Mouse (Mus musculus) skeletal muscle tissue, adult 2 months (tissue): ENCODE results near the gene Dnm3.

Experiments
- DNase-seq: peaks from one replicate; pipeline ENCODE4 v3.0.0-alpha.2; 2012; ENCODE audit warnings: low read depth, low spot score

Dnm3 gene

GRCm38 (mm10) chr1:162076581-162077001 lies 401.2 kb downstream of the Dnm3 start:
- DNase-seq, result no peak

- DNase-seq, result no peak
Measured at GRCm38 (mm10) chr1:162075831-162076230, 402.0 kb downstream of the Dnm3 start.

- no peak for DNase-seq
Measured at GRCm38 (mm10) chr1:162075416-162075815, 402.4 kb downstream of the Dnm3 start.

- no peak for DNase-seq
Measured at GRCm38 (mm10) chr1:162074626-162075410, 403.0 kb downstream of the Dnm3 start.

DNA sequence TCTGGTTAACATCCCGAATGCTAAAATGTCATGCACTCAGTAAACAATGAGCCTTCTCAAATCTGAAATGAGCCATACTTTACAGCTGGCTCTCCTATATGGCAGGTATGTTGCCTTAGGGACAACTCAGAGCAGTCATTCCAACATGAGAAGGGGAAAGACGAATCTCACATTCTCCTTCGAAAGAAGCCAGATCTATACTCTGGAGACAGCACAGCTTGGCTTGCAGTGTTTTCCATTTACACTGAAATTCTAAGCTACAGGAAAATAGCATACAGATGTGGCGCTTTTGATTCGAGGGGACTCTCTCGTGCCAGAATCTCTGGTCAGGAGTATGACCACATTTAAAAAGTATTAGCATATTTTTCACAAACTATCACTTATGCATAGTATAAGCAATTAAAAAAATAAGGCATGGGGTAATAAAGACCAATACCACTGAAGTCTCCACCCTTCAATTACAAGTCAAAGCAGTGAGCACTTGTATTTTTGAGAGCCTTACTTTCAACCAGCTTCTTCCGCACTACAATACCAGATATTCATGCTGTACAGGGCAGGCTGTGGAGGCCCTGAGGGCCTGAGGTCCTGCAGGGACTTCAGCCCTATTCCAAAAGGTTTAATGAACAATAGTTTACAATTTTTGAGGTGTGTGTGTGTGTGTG lies 404.8 kb downstream of the Dnm3 start:
- DNase-seq, result no peak

- no peak for DNase-seq
Measured at GRCm38 (mm10) chr1:162053608-162054007, 424.2 kb downstream of the Dnm3 start.

GRCm38 (mm10) chr1:162053186-162053585 lies 424.6 kb downstream of the Dnm3 start:
- DNase-seq, result no peak

DNA sequence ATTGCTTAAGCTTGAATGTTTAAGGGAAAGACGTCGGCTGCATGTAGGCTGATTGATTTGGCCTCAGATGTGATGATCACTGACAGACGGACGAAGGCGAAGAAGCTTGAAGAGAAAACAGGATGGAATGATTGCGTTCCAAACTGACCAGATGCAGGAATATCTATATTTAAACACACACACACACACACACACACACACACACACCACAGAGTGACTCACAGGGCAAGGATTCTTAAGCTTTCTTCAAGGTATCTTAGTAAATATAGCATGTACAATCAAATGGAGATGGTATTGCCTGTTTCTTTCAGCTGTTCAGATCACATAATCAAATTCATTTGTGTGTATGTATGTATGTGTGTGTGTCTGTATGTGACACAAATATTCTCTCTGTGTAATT lies 425.1 kb downstream of the Dnm3 start:
- DNase-seq, result no peak

DNA sequence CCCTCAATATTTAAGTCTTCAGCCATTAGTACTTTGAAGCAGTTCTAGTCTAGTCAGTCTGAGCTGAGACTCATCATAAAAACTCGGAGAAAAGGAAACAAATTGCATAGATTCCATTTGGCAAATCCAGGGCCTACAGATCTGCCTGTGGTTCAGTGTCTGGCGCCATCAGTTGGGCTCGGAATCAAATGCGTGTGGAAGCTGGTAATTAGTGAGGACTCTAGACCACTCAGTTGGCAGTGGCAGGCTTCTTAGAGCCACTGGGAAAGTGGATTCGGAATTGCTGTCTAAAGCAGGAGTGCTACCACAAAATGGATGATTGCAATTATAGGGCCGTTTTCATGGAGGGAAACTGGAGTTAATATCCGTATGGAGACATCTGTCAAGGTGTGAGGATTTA lies 425.7 kb downstream of the Dnm3 start:
- DNase-seq, result no peak

- DNase-seq, result no peak
Measured at GRCm38 (mm10) chr1:162051710-162052109, 426.1 kb downstream of the Dnm3 start.

GRCm38 (mm10) chr1:162047673-162048072 lies 430.2 kb downstream of the Dnm3 start:
- no peak for DNase-seq

GRCm38 (mm10) chr1:162043788-162044717 lies 433.8 kb downstream of the Dnm3 start:
- no peak for DNase-seq

GRCm38 (mm10) chr1:162043216-162043615 lies 434.6 kb downstream of the Dnm3 start:
- DNase-seq, result no peak

DNA sequence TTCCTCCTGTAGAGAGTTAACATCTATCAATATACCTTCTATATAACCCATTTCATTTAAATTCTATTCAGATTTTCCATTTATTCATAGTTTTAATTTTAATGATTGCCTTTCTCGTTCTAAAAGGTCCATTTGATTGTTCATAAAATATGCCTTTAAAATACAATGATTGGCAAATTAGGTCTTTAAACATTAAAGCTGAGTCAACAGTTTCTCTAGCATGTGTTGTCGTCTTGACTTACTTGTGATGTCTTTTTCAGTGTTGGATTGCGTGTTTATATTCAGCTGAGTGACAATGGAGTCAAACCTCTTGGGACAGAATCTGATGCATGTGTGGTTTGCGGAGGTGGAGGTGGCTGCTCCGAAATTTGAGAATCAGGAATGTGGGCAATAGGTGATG lies 435.4 kb downstream of the Dnm3 start:
- DNase-seq, result no peak

DNA sequence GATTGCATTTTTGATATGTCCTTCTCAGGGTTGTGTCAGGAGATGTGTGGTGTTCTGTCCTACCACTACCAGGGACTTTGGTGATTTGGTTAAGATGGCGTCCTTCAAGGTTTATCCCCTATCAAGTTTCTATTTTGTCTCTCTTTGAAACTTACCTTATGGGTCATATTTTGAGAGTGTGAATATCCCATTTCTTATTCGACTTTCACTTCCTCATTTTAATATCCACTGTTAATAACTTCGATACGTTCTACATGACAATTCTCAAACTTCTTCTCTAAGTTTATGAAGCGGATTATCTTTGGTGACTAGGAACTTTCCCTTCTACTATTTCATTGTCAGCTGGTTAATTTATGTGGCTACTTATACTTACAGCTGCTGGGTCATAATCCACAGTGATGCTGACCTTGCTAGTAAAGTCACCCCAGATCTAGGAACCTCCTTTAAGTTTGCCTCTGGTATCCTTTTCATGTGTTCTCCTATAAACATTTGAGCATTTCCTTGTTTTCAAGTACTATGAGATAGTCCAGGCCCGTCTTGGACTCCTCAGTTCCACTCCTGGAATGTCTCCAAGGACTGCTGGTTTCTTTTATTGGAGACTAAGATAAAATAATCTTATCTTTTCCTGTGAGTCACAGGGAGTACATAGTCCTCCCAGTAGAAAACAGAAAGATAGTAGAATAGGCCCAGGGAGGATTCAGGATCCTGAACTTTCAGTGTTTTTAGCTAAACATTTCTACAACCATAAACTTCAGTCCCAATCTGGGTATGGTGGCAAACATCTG lies 437.2 kb downstream of the Dnm3 start:
- peak; percentile 28 for DNase-seq

DNA sequence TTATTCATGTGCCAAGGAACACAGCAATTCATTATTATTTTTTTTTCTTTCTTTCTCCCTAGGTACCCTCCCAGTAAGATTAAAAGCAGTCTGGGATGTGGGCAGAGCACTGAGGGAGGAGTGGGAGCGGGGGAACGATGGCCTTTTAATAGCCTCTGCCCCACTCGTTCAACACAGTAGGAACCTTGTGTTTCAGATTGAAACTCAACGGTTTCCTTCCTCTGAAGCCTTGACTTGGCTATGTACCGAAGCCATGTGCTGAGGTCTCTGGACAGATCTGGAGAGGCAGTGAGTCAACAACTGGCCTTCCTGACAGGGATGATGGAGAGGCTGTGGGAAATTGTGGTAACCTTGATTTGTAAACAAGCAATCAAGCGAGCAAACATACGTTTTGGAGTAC lies 438.0 kb downstream of the Dnm3 start:
- peak; percentile 37 for DNase-seq

DNA sequence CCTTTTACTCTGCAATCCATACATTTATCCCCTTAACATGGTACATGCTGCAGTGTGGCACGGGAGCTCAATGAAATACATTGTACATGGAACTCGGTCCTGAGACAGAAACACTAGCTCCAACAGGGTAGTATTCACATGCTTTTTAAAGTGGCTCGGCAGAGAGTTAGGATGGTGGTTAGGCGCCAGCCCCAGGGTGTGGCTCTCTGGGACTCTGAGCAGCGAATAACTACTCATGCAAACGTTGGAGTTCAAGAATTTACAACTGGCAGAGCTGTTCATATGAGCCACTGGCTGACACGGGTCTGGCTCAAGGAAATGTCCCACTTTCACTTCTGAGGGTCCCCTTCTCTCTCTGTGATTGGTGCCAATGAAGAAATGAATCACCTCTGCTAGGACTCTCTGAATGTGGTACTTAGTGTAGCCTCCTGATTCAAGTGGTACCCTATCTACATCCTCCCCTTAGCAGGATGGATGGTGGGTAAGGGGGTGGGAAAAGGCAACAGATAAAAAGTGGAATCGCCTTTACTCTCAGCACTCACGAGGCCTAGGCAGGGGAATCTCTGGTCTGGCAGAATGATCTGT lies 438.7 kb downstream of the Dnm3 start:
- peak; percentile 66 for DNase-seq

DNA sequence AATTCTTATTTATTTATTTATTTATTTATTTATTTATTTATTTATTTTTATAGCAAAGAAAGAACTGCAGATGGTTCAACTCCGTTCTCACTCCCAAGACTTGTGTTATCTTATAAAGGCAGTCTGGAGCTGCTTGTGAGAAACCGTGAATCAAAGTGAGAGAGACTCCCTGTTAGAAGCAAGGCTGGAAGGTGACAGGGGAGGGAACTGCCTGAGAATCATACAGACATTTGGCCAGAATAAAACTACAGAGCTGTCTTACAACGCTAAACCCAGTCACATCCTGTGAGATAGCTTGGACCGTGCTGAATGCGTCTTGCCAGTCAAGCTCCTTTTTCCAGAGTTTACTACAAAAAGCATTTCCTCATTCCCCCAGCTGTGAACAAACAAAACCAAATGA lies 439.4 kb downstream of the Dnm3 start:
- no peak for DNase-seq

- peak; percentile 60 for DNase-seq
Measured at GRCm38 (mm10) chr1:162037968-162038421, 439.8 kb downstream of the Dnm3 start.

DNA sequence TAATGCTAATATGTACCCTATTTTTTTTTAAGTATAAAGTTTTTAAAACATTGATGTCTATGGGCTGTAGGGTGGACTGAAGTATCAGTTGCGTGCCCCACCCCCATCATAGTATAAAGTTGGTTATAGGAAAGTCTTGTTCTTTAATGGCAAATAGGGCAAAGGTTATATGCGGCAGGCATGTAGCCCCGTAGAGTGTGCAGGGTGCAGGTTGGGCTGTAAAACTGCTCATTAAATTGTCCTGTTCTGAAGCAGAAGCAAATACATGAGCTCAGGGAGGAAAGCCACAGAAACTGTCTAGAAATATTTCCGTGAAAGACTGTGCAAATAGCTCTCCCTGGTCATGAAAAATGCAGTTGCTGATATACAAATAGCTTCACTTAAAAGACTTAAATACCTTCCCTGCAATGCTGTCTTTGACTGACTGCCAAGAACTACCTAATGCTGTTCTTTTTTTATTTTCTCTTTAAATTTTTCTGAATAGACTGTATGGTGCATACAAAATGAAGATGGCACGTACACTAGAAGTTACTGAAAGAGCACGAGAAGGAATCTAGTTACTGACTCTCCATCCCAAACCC lies 440.6 kb downstream of the Dnm3 start:
- no peak for DNase-seq

DNA sequence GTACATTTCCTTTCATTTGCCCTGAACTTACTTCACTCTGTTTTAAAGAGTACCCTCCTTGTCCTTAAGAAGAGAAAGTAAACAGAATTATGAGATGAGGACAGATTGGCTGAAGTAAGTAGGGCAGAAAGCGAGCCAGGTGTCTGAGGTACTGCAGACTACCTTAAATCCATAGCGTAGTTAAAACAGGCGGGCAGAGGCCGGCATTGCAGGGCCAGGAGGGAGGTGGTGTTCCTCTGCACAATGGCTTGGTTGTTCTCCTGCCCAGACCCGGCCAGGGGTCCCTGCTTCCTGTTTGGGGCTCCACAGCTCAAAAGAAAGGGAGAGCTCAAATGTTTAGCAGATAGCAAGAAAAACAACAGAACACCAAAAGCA lies 441.4 kb downstream of the Dnm3 start:
- DNase-seq, result no peak
